Mouse (Mus musculus) midbrain, embryonic 11.5 days (tissue): ENCODE measurements at regions not wholly inside any gene's neighbourhood (a gene's known extent, or its start where the extent isn't known, plus 50 kb on each side); places are given as distances from the start of the nearest gene placed in this dataset.

ENCODE experiments used
- ATAC-seq: fragments of 200-750 bp; cut with Nextera tagmentation; 2 replicates; pipeline ENCODE4 v1.8.0; 2017; ENCODE audit warnings: moderate TSS enrichment, moderate library complexity; ENCODE audit not compliant: low FRiP score
- DNase-seq: peaks from one replicate; pipeline ENCODE4 v3.0.0; 2015; ENCODE audit warnings: low spot score; ENCODE audit errors: missing footprints
- H3K27ac ChIP-seq: fragments of 300-500 bp; sonication (generic); 2 replicates; pipeline ENCODE4 v1.5.1; 2014; ENCODE audit warnings: low read depth, low read length
- H3K27me3 ChIP-seq: fragments of 300-500 bp; sonication (generic); 2 replicates; pipeline ENCODE4 v1.6.1; 2014; ENCODE audit warnings: mild to moderate bottlenecking, low read length, moderate library complexity, mixed read lengths; ENCODE audit not compliant: control insufficient read depth, insufficient read depth
- H3K36me3 ChIP-seq: fragments of 300-500 bp; sonication (generic); 2 replicates; pipeline ENCODE4 v1.6.1; 2014; ENCODE audit warnings: mild to moderate bottlenecking, low read length, moderate library complexity, mixed read lengths; ENCODE audit not compliant: control insufficient read depth, insufficient read depth
- H3K4me1 ChIP-seq: fragments of 300-500 bp; sonication (generic); 2 replicates; pipeline ENCODE4 v1.6.1; 2014; ENCODE audit warnings: low read length; ENCODE audit not compliant: control insufficient read depth, insufficient read depth
- H3K4me2 ChIP-seq: fragments of 300-500 bp; sonication (generic); 2 replicates; pipeline ENCODE4 v1.6.1; 2014; ENCODE audit warnings: mild to moderate bottlenecking, moderate library complexity
- H3K4me3 ChIP-seq: fragments of 300-500 bp; sonication (generic); 2 replicates; pipeline ENCODE4 v1.5.1; 2014; ENCODE audit warnings: low read depth, low read length
- H3K9ac ChIP-seq: fragments of 300-500 bp; sonication (generic); 2 replicates; pipeline ENCODE4 v1.6.1; 2014; ENCODE audit warnings: low read length
- H3K9me3 ChIP-seq: fragments of 300-500 bp; sonication (generic); 2 replicates; pipeline ENCODE4 v1.6.1; 2016; ENCODE audit warnings: low read length; ENCODE audit not compliant: control insufficient read depth
- WGBS: fragments of 180-500 bp; shearing (Covaris S2); extraction: QIAGEN DNeasy Blood & Tissue Kit; methylation state at CpG from one replicate; pipeline ENCODE4 v1.1.7; 2014; 5-methylcytosine and 5-hydroxymethylcytosine counted together

- 66% methylated on average over 2 of the region's 2 CpGs for WGBS
- H3K9me3 ChIP-seq = no peaks in the 10 kb centered on the region
- no peaks in the 10 kb centered on the region for H3K36me3 ChIP-seq
- H3K9ac ChIP-seq = no peak overlapping the region
- H3K4me1 ChIP-seq = no peaks in the 10 kb centered on the region
- no peaks in the 10 kb centered on the region for H3K27me3 ChIP-seq
- no peak overlapping the region for H3K4me3 ChIP-seq
- no peak for DNase-seq
- no peak for ATAC-seq
- H3K27ac ChIP-seq = no peak overlapping the region
- H3K4me2 ChIP-seq = no peak overlapping the region
These were observed 536.3 kb upstream of the A830018L16Rik start for GRCm38 (mm10) chr1:10877391-10878170.

- Histone ChIP-seq H3K36me3 (no peaks in the 10 kb centered on the region), H3K4me1 (no peaks in the 10 kb centered on the region), H3K27ac (no peak overlapping the region), H3K9me3 (no peaks in the 10 kb centered on the region), H3K4me3 (no peak overlapping the region), H3K27me3 (no peaks in the 10 kb centered on the region), H3K4me2 (no peak overlapping the region), H3K9ac (no peak overlapping the region)
- ATAC-seq (no peak), DNase-seq (no peak)
- 56% methylated on average over 3 of the region's 3 CpGs for WGBS
These were observed 535.6 kb upstream of the A830018L16Rik start for GRCm38 (mm10) chr1:10878221-10878760.

GRCm38 (mm10) chr1:10880026-10880727 is 533.7 kb upstream of the A830018L16Rik start:
- DNase-seq (no peak), ATAC-seq (no peak)
- 79% methylated on average over 12 of the region's 12 CpGs for WGBS

DNA sequence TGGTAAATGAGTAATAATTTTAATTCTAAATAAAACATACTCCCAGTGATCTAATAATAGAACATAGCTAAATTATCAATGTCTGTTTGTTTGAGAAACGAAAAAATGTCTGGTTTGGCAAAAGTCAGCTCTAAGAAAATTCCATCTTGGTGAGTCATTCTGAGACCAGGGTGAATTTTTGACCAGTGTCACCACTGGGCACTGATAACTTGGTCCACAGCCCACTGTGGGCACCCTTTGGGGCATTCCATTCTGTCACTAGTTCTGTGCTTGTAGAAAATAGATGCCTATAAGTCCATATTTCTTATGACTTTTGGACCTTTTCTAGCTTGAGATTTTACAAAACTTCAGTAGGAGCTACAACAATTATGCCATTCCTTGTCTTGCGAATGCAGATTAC is 515.1 kb upstream of the A830018L16Rik start:
- Histone ChIP-seq H3K4me1 (no peaks in the 10 kb centered on the region), H3K9me3 (no peaks in the 10 kb centered on the region), H3K27ac (no peak overlapping the region), H3K4me3 (no peak overlapping the region), H3K4me2 (no peak overlapping the region), H3K36me3 (no peaks in the 10 kb centered on the region), H3K27me3 (no peaks in the 10 kb centered on the region), H3K9ac (no peak overlapping the region)
- DNase-seq = no peak
- 74% methylated on average over 2 of the region's 2 CpGs for WGBS
- ATAC-seq = no peak

More at GRCm38 (mm10) chr1:10880026-10880727, 533.7 kb upstream of the A830018L16Rik start:
- Histone ChIP-seq H3K4me2 (no peak overlapping the region), H3K4me1 (no peaks in the 10 kb centered on the region), H3K9me3 (no peaks in the 10 kb centered on the region), H3K27ac (no peak overlapping the region), H3K36me3 (no peaks in the 10 kb centered on the region), H3K9ac (no peak overlapping the region), H3K27me3 (no peaks in the 10 kb centered on the region), H3K4me3 (no peak overlapping the region)

GRCm38 (mm10) chr1:10902721-10903120 is 511.2 kb upstream of the A830018L16Rik start:
- Histone ChIP-seq H3K36me3 (no peaks in the 10 kb centered on the region), H3K27ac (no peak overlapping the region), H3K9me3 (no peaks in the 10 kb centered on the region), H3K27me3 (no peaks in the 10 kb centered on the region), H3K4me2 (no peak overlapping the region), H3K9ac (no peak overlapping the region), H3K4me3 (no peak overlapping the region), H3K4me1 (no peaks in the 10 kb centered on the region)
- DNase-seq (no peak), ATAC-seq (no peak)
- 70% methylated on average over 1 of the region's 1 CpGs for WGBS

- Histone ChIP-seq H3K36me3 (no peaks in the 10 kb centered on the region), H3K27me3 (no peaks in the 10 kb centered on the region), H3K9me3 (no peaks in the 10 kb centered on the region), H3K9ac (no peak overlapping the region), H3K4me3 (no peak overlapping the region), H3K4me1 (no peaks in the 10 kb centered on the region), H3K27ac (no peak overlapping the region), H3K4me2 (no peak overlapping the region)
- ATAC-seq (no peak), DNase-seq (no peak)
- 94% methylated on average over 3 of the region's 3 CpGs for WGBS
These were observed 493.9 kb upstream of the A830018L16Rik start for GRCm38 (mm10) chr1:10919958-10920357.

- Histone ChIP-seq H3K9ac (no peak overlapping the region), H3K36me3 (no peaks in the 10 kb centered on the region), H3K4me2 (no peak overlapping the region), H3K27ac (no peak overlapping the region), H3K4me1 (no peaks in the 10 kb centered on the region), H3K4me3 (no peak overlapping the region), H3K9me3 (no peaks in the 10 kb centered on the region), H3K27me3 (no peaks in the 10 kb centered on the region)
- 73% methylated on average over 5 of the region's 5 CpGs for WGBS
- ATAC-seq (no peak), DNase-seq (no peak)
These were observed 481.4 kb upstream of the A830018L16Rik start for GRCm38 (mm10) chr1:10932378-10933077.

GRCm38 (mm10) chr1:10933206-10933605 is 480.7 kb upstream of the A830018L16Rik start:
- H3K9me3 ChIP-seq = no peaks in the 10 kb centered on the region
- no peaks in the 10 kb centered on the region for H3K27me3 ChIP-seq
- H3K4me3 ChIP-seq = no peak overlapping the region
- no peak overlapping the region for H3K27ac ChIP-seq
- no peak for DNase-seq
- H3K9ac ChIP-seq = no peak overlapping the region
- ATAC-seq = no peak
- no peak overlapping the region for H3K4me2 ChIP-seq
- H3K4me1 ChIP-seq = no peaks in the 10 kb centered on the region
- no peaks in the 10 kb centered on the region for H3K36me3 ChIP-seq

GRCm38 (mm10) chr1:10938436-10938835 is 475.5 kb upstream of the A830018L16Rik start:
- ATAC-seq = no peak
- H3K4me3 ChIP-seq = no peak overlapping the region
- H3K27ac ChIP-seq = no peak overlapping the region
- no peak for DNase-seq
- H3K27me3 ChIP-seq = no peaks in the 10 kb centered on the region
- no peaks in the 10 kb centered on the region for H3K4me1 ChIP-seq
- H3K36me3 ChIP-seq = no peaks in the 10 kb centered on the region
- H3K4me2 ChIP-seq = no peak overlapping the region
- no peak overlapping the region for H3K9ac ChIP-seq
- no peaks in the 10 kb centered on the region for H3K9me3 ChIP-seq
- 72% methylated on average over 3 of the region's 3 CpGs for WGBS
